Mouse (Mus musculus): ENCODE measurements around the gene AU040320. TPM values are rescaled to one million over a fixed set of nuclear protein-coding genes. Genes with fewer than 3 reads are reported as not detected.

AU040320 gene
- polyA plus RNA-seq, 1 experiment from 2014 or later = 47.2 TPM

GRCm38 (mm10) chr4:126792341-126793102, 39.2 kb downstream of the AU040320 start:
- Histone ChIP-seq H3K27me3 (ENCODE audit: control insufficient read depth, insufficient read depth, low read length) (no peaks in the 10 kb centered on the region), H3K9me3 (ENCODE audit: control insufficient read depth, low read length) (no peaks in the 10 kb centered on the region), H3K9ac (replicated peaks; ENCODE audit: low read depth, low read length) (no peak overlapping the region), H3K36me3 (ENCODE audit: control insufficient read depth, insufficient read depth, low read length) (0 out of 2 replicates have a peak, but pooled peaks cover 12% of the 10 kb centered on the region), H3K27ac (ENCODE audit: low read depth, low read length) (no peak overlapping the region), H3K4me2 (ENCODE audit: low read depth, low read length) (no peak overlapping the region), H3K4me3 (ENCODE audit: low read depth, low read length) (no peak overlapping the region), H3K4me1 (ENCODE audit: control insufficient read depth, insufficient read depth, low read length) (no peaks in the 10 kb centered on the region)
- 93% methylated on average over 7 of the region's 7 CpGs for WGBS
- no peak for ATAC-seq (ENCODE audit: low read depth)

- H3K9ac ChIP-seq (replicated peaks; ENCODE audit: low read depth, low read length) = no peak overlapping the region
- ATAC-seq (ENCODE audit: low read depth) = no peak
- H3K9me3 ChIP-seq (ENCODE audit: control insufficient read depth, low read length) = no peaks in the 10 kb centered on the region
- no peaks in the 10 kb centered on the region for H3K4me1 ChIP-seq (ENCODE audit: control insufficient read depth, insufficient read depth, low read length)
- no peak overlapping the region for H3K4me3 ChIP-seq (ENCODE audit: low read depth, low read length)
- no peaks in the 10 kb centered on the region for H3K36me3 ChIP-seq (ENCODE audit: control insufficient read depth, insufficient read depth, low read length)
- 92% methylated on average over 8 of the region's 8 CpGs for WGBS
- H3K27me3 ChIP-seq (ENCODE audit: control insufficient read depth, insufficient read depth, low read length) = no peaks in the 10 kb centered on the region
- no peak overlapping the region for H3K4me2 ChIP-seq (ENCODE audit: low read depth, low read length)
- H3K27ac ChIP-seq (ENCODE audit: low read depth, low read length) = no peak overlapping the region
Measured at GRCm38 (mm10) chr4:126802174-126802573, 48.8 kb downstream of the AU040320 start.

GRCm38 (mm10) chr4:126803268-126803873, 50.0 kb downstream of the AU040320 start:
- no peak for ATAC-seq (ENCODE audit: low read depth)
- H3K9ac ChIP-seq (replicated peaks; ENCODE audit: low read depth, low read length) = no peak overlapping the region

GRCm38 (mm10) chr4:126805741-126806140, 52.4 kb downstream of the AU040320 start:
- ATAC-seq (ENCODE audit: low read depth) = no peak
- Histone ChIP-seq H3K4me2 (ENCODE audit: low read depth, low read length) (no peak overlapping the region), H3K27me3 (ENCODE audit: control insufficient read depth, insufficient read depth, low read length) (no peaks in the 10 kb centered on the region), H3K36me3 (ENCODE audit: control insufficient read depth, insufficient read depth, low read length) (no peaks in the 10 kb centered on the region), H3K27ac (ENCODE audit: low read depth, low read length) (no peak overlapping the region), H3K4me3 (ENCODE audit: low read depth, low read length) (no peak overlapping the region), H3K9ac (replicated peaks; ENCODE audit: low read depth, low read length) (no peak overlapping the region), H3K9me3 (ENCODE audit: control insufficient read depth, low read length) (no peaks in the 10 kb centered on the region), H3K4me1 (ENCODE audit: control insufficient read depth, insufficient read depth, low read length) (no peaks in the 10 kb centered on the region)
- 56% methylated on average over 4 of the region's 4 CpGs for WGBS

More at GRCm38 (mm10) chr4:126803268-126803873, 50.0 kb downstream of the AU040320 start:
- Histone ChIP-seq H3K4me1 (ENCODE audit: control insufficient read depth, insufficient read depth, low read length) (no peaks in the 10 kb centered on the region), H3K27me3 (ENCODE audit: control insufficient read depth, insufficient read depth, low read length) (no peaks in the 10 kb centered on the region), H3K4me3 (ENCODE audit: low read depth, low read length) (no peak overlapping the region), H3K9me3 (ENCODE audit: control insufficient read depth, low read length) (no peaks in the 10 kb centered on the region), H3K4me2 (ENCODE audit: low read depth, low read length) (no peak overlapping the region), H3K36me3 (ENCODE audit: control insufficient read depth, insufficient read depth, low read length) (no peaks in the 10 kb centered on the region), H3K27ac (ENCODE audit: low read depth, low read length) (no peak overlapping the region; the same call in 1 of the 2 replicates)
- WGBS = 37% methylated on average over 8 of the region's 8 CpGs

- H3K27ac ChIP-seq (ENCODE audit: low read depth, low read length) = no peak overlapping the region
- no peaks in the 10 kb centered on the region for H3K36me3 ChIP-seq (ENCODE audit: control insufficient read depth, insufficient read depth, low read length)
- H3K9ac ChIP-seq (replicated peaks; ENCODE audit: low read depth, low read length) = no peak overlapping the region
- H3K4me3 ChIP-seq (ENCODE audit: low read depth, low read length) = no peak overlapping the region
- no peak overlapping the region for H3K4me2 ChIP-seq (ENCODE audit: low read depth, low read length)
- no peaks in the 10 kb centered on the region for H3K4me1 ChIP-seq (ENCODE audit: control insufficient read depth, insufficient read depth, low read length)
- no peaks in the 10 kb centered on the region for H3K9me3 ChIP-seq (ENCODE audit: control insufficient read depth, low read length)
- no peaks in the 10 kb centered on the region for H3K27me3 ChIP-seq (ENCODE audit: control insufficient read depth, insufficient read depth, low read length)
- 95% methylated on average over 7 of the region's 7 CpGs for WGBS
- ATAC-seq (ENCODE audit: low read depth) = no peak
Measured at GRCm38 (mm10) chr4:126806692-126807427, 53.5 kb downstream of the AU040320 start.

GRCm38 (mm10) chr4:126810566-126810965, 57.2 kb downstream of the AU040320 start:
- ATAC-seq (ENCODE audit: low read depth) = no peak
- Histone ChIP-seq H3K9me3 (ENCODE audit: control insufficient read depth, low read length) (no peaks in the 10 kb centered on the region), H3K4me1 (ENCODE audit: control insufficient read depth, insufficient read depth, low read length) (no peaks in the 10 kb centered on the region), H3K27me3 (ENCODE audit: control insufficient read depth, insufficient read depth, low read length) (no peaks in the 10 kb centered on the region), H3K4me3 (ENCODE audit: low read depth, low read length) (no peak overlapping the region), H3K36me3 (ENCODE audit: control insufficient read depth, insufficient read depth, low read length) (no peaks in the 10 kb centered on the region), H3K27ac (ENCODE audit: low read depth, low read length) (no peak overlapping the region), H3K4me2 (ENCODE audit: low read depth, low read length) (no peak overlapping the region), H3K9ac (replicated peaks; ENCODE audit: low read depth, low read length) (no peak overlapping the region)
- WGBS = 89% methylated on average over 3 of the region's 3 CpGs

GRCm38 (mm10) chr4:126813212-126813611, 59.9 kb downstream of the AU040320 start:
- H3K4me2 ChIP-seq (ENCODE audit: low read depth, low read length) = no peak overlapping the region
- no peak overlapping the region for H3K9ac ChIP-seq (replicated peaks; ENCODE audit: low read depth, low read length)
- H3K4me1 ChIP-seq (ENCODE audit: control insufficient read depth, insufficient read depth, low read length) = 0 out of 2 replicates have a peak, but pooled peaks cover 3% of the 10 kb centered on the region
- no peak overlapping the region for H3K4me3 ChIP-seq (ENCODE audit: low read depth, low read length)
- H3K27me3 ChIP-seq (ENCODE audit: control insufficient read depth, insufficient read depth, low read length) = no peaks in the 10 kb centered on the region
- WGBS = 88% methylated on average over 5 of the region's 5 CpGs
- no peaks in the 10 kb centered on the region for H3K9me3 ChIP-seq (ENCODE audit: control insufficient read depth, low read length)
- no peak overlapping the region for H3K27ac ChIP-seq (ENCODE audit: low read depth, low read length)
- no peak for ATAC-seq (ENCODE audit: low read depth)
- no peaks in the 10 kb centered on the region; the same call in 1 of the 2 replicates for H3K36me3 ChIP-seq (ENCODE audit: control insufficient read depth, insufficient read depth, low read length)

- no peak overlapping the region for H3K9ac ChIP-seq (replicated peaks; ENCODE audit: low read depth, low read length)
- no peak overlapping the region for H3K27ac ChIP-seq (ENCODE audit: low read depth, low read length)
- no peaks in the 10 kb centered on the region; the same call in 1 of the 2 replicates for H3K36me3 ChIP-seq (ENCODE audit: control insufficient read depth, insufficient read depth, low read length)
- H3K27me3 ChIP-seq (ENCODE audit: control insufficient read depth, insufficient read depth, low read length) = no peaks in the 10 kb centered on the region
- no peaks in the 10 kb centered on the region for H3K9me3 ChIP-seq (ENCODE audit: control insufficient read depth, low read length)
- no peak for ATAC-seq (ENCODE audit: low read depth)
- no peak overlapping the region for H3K4me2 ChIP-seq (ENCODE audit: low read depth, low read length)
- H3K4me1 ChIP-seq (ENCODE audit: control insufficient read depth, insufficient read depth, low read length) = 0 out of 2 replicates have a peak, but pooled peaks cover 3% of the 10 kb centered on the region
- 79% methylated on average over 5 of the region's 5 CpGs for WGBS
- no peak overlapping the region for H3K4me3 ChIP-seq (ENCODE audit: low read depth, low read length)
Measured at GRCm38 (mm10) chr4:126814854-126815253, 61.5 kb downstream of the AU040320 start.

Data from neural tube, embryonic 14.5 days (tissue).